Mouse (Mus musculus) G1E (cell line): Measurements from ENCODE around the gene AI661453.

Source experiments
- CTCF ChIP-seq: IDR thresholded peaks from 2 replicates; pipeline ENCODE4 v1.5.1; 2012; ENCODE audit warnings: low read depth, low read length, inconsistent platforms, mixed read lengths
- GATA1 ChIP-seq: IDR thresholded peaks from 2 replicates; pipeline ENCODE4 v1.6.1; 2012; ENCODE audit warnings: borderline replicate concordance, low read length, inconsistent platforms, mixed read lengths
- GATA2 ChIP-seq: IDR thresholded peaks from 2 replicates; pipeline ENCODE4 v1.6.1; 2012; ENCODE audit warnings: low read depth, low read length, inconsistent platforms, borderline replicate concordance
- POLR2AphosphoS5 ChIP-seq: IDR thresholded peaks from 2 replicates; pipeline ENCODE4 v1.6.1; 2012; ENCODE audit warnings: low read depth, low read length, inconsistent platforms; ENCODE audit not compliant: insufficient replicate concordance
- TAL1 ChIP-seq: conservative IDR thresholded peaks from 2 replicates; pipeline ENCODE4 v1.6.1; 2012; ENCODE audit warnings: low read depth, low read length, inconsistent platforms, mixed read lengths

- no peak for TF ChIP-seq CTCF
- no peak for TF ChIP-seq GATA1
- TF ChIP-seq TAL1: no peak
- no peak for TF ChIP-seq POLR2AphosphoS5
- TF ChIP-seq GATA2: no peak
These were observed 612 bp downstream of the AI661453 start, which contains the start of gene 1700001C19Rik for GRCm38 (mm10) chr17:47436907-47437547.
